Mouse (Mus musculus) MEL (cell line): ENCODE measurements at regions not wholly inside any gene's neighbourhood (a gene's known extent, or its start where the extent isn't known, plus 50 kb on each side); places are given as distances from the start of the nearest gene placed in this dataset.

Experiments used
- BHLHE40 ChIP-seq: IDR thresholded peaks from 2 replicates; pipeline ENCODE4 v1.6.1; 2012; ENCODE audit warnings: low read depth, mild to moderate bottlenecking, inconsistent platforms, low read length, improper control_type of control experiment, borderline replicate concordance
- CTCF ChIP-seq, 3 experiments: IDR thresholded peaks in 2 of 3; conservative IDR thresholded peaks in 1 of 3; 2 replicates each; pipeline ENCODE4 v1.5.1; 2011 to 2012; ENCODE audit warnings: low read length in 3 of 3, low read depth in 2 of 3, mild to moderate bottlenecking in 2 of 3, improper control_type of control experiment in 1 of 3, inconsistent platforms in 1 of 3, mixed read lengths in 1 of 3, moderate library complexity in 1 of 3; ENCODE audit not compliant: control insufficient read depth in 1 of 3, insufficient read depth in 1 of 3, poor library complexity in 1 of 3, severe bottlenecking in 1 of 3
- E2F4 ChIP-seq: IDR thresholded peaks from 2 replicates; pipeline ENCODE4 v1.6.1; 2011; ENCODE audit warnings: low read depth, low read length, improper control_type of control experiment, borderline replicate concordance
- MXI1 ChIP-seq: IDR thresholded peaks from 2 replicates; pipeline ENCODE4 v1.6.1; 2011; ENCODE audit warnings: mild to moderate bottlenecking, low read depth, low read length, improper control_type of control experiment

DNA sequence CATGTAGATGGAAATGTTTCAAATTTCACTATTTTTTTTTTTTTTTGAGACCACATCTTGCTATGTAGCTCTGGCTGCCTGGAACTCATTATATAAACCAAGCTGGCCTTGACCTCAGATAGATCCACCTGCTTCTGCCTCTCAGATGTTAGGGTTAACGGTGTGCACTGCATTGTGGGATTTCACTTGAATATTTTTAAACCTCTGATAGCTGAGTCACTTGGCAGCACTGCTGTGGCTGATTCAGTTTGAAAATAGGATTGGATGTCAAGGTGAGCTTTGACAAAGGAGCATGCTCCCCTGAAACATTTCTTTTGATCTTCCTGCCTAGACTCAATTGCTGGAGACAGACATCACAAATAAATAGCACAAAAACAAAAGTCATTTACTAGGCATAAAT lies 288.3 kb upstream of the Lsamp start:
- TF ChIP-seq MXI1 (no peak), BHLHE40 (no peak), CTCF (IDR thresholded peaks at IDR 0.05 in 2 of 3, conservative IDR thresholded peaks at IDR 0.05 in 1 of 3; ENCODE audit: control insufficient read depth in 1 of 3, insufficient read depth in 1 of 3, low read depth in 2 of 3, low read length in 3 of 3, poor library complexity in 1 of 3, severe bottlenecking in 1 of 3) (no peak), E2F4 (no peak)
